Mouse (Mus musculus) embryo, embryonic 11 days (tissue): ENCODE results near the gene Fbln2.
"Not testable (repeated sequence)": the region's sequence is repeated elsewhere in the genome, so short reads cannot be mapped to it uniquely, and the experiment has no call there.

Experiments
- DNase-seq: peaks from one replicate; pipeline ENCODE4 v3.0.0-alpha.2; 2015

The Fbln2 gene

GRCm38 (mm10) chr6:91212155-91212554, at the start of gene Fbln2:
Gene Fbln2, plus strand, starts transcription at chr6:91212455.
- DNase-seq = not testable (repeated sequence)

DNA sequence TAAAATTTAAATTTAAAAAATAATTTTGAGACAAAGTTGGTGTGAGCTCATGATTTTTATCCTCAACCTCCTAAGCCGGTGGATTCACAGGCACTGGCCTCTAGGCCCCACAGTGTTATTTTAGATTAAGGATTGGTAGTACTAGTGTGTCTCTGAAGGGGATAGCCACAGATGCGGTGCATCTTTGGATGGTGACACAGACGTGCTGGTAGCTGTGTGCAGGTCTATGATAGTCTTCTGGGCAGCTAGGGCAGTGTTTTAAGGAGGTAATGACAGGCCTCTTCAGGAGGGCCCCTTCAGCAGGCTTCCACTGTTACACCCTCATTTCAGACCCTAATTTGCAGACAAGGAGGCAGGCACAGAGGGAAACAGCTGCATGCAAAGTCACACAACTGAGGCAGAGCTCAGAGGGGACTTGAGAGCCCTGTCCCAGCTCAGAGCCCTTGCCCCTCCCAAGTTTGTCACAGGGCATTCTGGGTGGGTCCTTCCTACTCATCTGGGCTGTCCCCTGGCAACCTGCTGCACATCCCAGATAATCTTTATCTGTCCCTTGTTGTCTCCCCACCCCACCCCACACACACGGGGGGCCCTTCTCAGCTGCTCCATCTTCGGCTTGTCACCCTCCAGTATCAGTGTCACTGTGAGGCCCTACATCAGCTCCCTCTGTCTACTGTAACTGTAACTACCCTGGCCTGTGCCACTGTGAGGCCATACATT, 48.9 kb upstream of the Fbln2 start:
- DNase-seq = no peak

DNA sequence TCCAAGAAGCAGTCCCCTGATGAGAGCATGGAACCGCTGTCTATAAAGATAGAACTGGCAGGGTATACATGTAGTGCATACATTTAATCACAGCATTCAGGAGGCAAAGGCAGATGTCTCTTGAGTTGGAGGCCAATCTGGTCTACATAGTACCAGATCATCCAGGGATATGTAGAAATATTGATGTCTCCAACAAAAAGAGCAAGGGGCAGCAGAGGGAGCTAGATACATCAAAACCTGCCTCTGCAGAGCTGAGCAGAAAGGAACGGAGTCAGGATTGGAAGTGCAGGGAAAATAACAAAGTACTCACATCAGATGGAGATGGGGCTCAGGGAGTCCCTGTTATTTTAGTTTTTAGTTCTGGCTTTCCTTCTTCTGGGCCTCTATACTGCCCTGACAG, 47.7 kb upstream of the Fbln2 start:
- DNase-seq = no peak

DNA sequence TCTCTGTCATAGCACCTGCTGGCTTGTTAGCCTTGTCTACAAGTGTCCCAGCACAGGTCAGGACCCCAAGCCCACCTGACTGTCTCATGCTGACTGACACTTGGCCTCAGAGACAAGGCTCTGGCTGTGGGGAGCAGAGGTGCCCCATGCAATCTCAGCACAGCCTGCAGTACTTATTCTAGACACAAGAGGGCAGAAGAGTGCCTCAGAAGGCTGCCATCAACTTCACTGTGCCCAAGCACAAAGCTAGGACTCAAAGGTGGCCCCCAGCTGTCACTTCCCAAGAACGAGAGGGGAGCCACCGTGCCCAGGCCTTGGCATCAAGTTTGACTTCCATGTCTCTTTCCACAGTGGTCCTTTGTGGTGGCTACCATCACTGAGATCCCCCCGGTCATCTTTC, 47.0 kb upstream of the Fbln2 start:
- DNase-seq = peak; percentile 77

DNA sequence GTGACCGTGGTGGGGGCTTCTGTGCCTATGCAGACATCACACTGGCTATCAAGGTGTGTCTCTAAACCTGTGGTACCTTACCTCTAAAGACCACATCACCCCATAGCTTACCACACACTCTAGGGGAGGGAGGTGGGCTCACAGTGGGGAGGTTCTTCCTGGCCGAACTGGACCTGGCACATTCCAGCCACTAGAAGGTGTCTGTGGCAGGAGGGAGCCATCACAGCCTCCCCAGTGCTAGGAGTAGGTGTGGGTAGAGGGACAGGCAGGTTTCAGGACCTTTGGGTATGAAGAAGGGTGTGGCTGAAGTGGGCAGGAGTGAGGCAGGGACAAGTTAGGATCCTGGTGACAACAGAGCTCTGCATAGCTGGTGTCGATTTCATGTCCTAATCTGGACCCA, 44.4 kb upstream of the Fbln2 start:
- no peak for DNase-seq

DNA sequence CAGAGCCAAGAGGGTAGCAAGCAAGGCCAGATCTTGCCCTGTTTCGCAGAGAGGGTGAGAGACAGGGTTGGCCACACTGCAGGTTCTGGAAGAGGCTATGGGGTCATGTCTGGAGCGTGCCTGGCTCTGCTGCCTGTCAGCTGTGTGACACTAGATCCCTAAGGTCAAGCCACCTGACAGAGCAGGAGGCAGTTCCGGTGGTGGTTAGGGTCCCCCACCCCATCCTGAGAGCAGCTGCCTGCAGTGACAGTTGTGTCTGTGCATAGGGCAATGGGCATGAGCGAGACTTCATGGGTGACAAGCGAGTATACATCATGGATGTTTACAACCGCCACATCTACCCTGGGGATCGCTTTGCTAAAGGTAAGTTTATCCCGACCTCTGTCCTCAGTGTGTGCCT, 43.1 kb upstream of the Fbln2 start:
- DNase-seq = no peak

DNA sequence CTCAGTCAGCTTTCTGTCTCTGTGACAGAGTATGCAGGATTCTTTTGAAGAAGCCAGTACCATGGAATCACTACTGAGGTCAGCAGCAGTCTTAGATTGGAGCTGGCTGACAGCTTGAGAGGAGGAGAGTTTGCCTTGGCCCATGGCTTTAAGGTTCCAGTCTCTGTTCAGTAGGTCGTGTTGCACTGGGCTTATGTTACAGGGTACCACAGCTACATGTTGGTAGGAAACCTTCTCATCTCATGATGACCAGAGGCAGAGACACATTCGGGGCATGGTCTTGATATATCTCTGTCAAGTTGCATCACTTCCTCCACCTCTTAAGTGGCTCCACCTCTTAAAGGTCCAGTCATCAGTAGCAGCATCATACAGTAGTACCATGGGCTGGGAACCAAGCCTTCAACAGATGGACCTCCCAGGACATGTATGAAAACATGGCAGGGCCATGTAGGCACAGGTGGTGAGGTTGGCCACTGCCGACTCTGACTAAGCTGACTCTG, 40.8 kb upstream of the Fbln2 start:
- no peak for DNase-seq

DNA sequence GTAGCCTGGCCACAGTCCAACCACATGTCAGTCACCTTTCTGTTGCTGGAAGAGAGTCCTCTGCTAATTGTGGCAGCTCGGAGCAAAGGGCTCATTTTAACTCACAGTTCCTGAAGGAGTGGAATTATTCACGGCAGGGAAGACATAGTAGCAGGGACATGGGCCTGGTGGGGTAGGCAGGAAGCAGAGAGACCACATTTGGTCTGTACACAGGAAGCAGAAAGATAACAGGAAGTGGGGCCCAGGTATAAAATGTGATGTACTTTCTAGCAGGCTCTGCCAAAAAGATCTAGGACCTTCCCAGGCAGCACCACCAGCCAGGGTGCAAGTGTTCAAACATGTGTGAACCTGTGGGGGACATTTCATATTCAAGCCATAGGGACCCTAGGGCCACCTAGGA, 39.9 kb upstream of the Fbln2 start:
- no peak for DNase-seq

- peak; percentile 76 for DNase-seq
Observed at GRCm38 (mm10) chr6:91173221-91173880, 38.9 kb upstream of the Fbln2 start.

DNA sequence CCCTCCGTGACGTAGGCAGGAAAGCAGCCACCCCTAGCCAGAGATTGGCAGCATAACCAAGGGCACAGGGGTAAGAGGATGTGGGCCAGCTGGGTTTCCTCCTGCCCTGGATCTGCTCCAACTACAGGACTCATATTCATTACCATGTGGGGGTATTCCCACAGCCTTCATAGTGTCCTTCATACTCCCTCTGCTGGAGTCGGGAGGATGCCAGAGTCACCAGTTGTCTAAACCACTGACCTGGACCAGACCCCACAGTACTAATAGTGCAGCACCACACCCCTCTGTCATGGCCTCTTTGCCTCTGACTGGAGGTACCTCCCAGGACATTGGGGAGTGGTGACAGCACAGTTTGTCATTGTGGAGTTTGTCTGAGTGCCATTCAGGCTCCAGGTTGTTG, 38.0 kb upstream of the Fbln2 start:
- DNase-seq = no peak

GRCm38 (mm10) chr6:91180767-91181171, 31.5 kb upstream of the Fbln2 start:
- peak; percentile 60 for DNase-seq

DNA sequence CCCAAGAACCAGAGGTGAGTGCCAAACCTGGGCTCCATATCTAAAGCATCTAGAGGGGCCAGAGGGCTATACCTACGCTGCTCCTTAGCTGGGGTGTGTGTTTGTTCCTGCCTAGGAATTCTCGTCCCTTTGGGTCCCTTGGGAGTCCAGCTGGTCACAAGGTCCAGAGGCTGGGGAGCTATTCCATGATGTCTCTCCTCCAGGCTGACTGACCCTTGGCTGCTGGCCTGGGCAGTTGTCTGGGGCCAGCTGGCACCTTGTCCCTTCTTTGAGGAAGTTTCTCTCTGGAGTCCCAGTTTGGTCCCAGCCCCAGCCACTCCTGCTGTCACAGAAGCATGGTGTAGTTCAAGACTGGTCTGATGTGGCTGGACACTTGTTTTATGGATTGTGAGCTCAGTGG, 30.9 kb upstream of the Fbln2 start:
- no peak for DNase-seq

DNA sequence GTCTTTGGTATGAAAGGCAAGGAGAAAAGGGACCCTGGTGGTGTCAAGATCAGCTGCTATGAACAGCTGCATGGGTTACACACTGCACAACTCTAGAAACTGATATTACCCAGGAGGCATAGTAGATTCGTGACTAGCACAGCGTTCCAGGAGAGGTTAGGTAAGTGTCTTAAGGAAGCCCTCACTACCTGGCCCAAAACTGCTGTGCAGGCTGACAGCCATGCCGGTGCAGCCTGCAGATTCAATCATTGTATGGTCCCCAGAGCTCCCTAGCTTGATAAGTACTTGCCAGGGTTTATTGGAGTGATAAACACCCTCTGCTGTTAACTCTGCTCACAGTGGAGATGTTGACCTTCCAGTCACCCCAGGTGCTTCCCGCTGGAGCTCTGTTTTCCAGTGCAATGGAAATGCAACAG, 30.2 kb upstream of the Fbln2 start:
- no peak for DNase-seq

DNA sequence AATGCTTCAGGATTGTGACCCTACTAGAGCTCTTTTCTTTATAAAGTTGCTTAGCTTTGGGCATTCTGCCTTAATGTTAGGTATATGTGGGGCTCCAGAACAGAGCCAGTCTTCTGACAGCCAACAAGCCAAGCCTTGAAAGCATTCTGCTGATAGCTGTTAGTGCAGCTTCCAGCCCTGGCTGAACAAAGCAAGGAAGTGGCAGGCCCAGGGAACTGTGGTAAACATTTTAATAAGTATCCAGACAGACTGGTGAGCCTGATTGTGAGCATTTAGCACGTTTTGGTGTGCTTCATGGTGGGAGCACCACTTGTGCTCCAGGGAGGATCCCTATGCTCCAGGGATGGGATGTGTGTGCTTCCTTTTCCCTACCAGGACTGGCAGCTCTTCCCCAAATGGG, 29.2 kb upstream of the Fbln2 start:
- DNase-seq = no peak

DNA sequence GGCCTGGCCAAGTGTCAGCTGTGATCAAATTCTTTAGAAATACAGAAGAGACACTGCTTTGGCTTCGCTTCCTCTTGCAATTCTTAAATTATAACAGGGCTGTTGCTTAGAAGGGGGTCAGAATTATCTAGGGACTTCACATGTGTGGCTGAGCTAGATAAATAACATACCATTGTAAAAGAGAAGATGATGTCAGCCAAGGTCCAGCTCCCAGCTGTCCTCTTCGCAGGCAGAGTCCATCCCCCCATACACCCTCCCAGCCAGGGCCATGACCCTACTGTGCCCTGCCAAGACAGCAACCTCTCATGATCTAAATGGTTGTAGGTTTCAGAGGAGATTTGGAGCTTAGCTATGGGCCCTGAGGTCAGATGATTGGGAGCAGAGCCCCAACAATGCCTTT, 28.3 kb upstream of the Fbln2 start:
- DNase-seq = no peak

GRCm38 (mm10) chr6:91184776-91185175, 27.5 kb upstream of the Fbln2 start:
- DNase-seq = no peak

GRCm38 (mm10) chr6:91185502-91185901, 26.8 kb upstream of the Fbln2 start:
- DNase-seq = no peak

DNA sequence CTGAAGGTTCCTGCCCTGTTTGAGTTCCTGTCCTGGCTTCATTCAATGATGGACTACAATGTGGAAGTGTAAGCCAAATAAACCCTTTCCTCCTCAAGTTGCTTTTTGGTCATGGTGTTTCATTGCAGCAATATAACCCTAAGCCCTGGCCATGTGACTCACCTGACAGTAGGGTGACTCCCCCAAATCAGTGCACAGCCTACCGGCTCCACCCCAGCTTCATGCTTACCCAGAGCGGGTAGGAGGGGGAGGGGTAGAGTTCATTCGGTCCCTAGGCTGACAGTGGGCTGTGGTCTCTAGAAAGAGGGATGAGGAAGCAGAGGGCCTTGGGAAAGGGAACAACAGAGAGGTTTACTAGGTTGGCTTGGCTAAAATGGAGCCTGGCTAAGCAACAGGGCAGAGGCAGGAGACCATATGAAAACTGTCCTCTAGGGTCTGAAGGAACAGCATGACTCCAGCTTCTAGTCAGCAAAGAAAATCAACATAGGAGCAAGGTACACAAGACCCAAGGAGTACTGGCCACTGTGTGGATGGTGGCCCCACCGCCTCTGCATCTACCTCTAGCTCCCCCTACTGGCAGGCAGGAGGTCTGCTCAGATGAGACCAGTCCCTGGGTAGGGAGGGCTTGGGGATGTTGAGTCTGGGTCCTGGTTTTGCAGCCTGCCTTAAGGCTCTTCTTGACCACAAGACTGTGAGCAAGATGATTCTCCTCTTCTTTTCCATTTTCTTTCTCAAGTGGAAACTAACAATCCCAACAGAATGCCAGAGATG, 25.9 kb upstream of the Fbln2 start:
- DNase-seq = no peak

DNA sequence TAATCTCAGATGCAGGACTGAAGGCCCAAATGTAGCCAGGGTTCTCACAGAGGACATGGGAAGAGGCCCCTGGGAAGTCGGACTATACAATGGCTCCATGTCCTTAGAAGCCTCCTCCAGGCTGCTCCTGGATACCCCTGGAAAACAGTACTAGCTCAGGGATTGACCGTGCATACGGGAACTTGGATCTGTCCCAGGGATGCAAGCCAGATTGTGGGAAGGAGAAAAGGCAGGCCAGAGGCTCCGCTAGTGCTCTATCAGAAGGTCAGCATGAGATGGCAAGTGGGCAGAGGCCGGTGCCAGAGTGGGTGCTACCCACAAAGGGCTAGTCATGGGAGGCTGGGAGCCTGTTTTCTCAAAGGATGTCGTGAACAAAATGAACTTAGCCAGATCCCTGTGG, 25.3 kb upstream of the Fbln2 start:
- no peak for DNase-seq

- DNase-seq = no peak
Observed at GRCm38 (mm10) chr6:91187871-91188270, 24.4 kb upstream of the Fbln2 start.

- no peak for DNase-seq
Observed at GRCm38 (mm10) chr6:91189971-91190370, 22.3 kb upstream of the Fbln2 start.

DNA sequence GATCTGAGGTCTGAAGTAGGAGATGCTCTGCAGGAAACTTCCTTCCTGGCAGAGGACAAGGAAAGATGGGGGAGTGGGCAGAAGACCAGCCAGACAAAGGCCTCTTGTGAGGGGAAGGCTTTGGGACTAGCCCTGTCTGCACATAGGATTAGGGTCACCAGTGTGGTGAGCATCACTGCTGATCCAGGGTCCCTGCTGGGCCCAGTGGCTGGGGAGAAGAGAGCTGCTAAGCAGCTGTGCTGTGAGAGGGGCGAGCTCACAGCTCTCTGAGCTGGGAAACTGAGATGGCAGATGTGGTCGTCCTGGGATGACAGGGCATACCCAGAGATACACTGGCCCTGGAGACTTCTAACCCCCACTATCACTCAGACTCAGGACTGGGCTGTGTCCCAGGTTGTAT, 20.8 kb upstream of the Fbln2 start:
- DNase-seq = no peak

DNA sequence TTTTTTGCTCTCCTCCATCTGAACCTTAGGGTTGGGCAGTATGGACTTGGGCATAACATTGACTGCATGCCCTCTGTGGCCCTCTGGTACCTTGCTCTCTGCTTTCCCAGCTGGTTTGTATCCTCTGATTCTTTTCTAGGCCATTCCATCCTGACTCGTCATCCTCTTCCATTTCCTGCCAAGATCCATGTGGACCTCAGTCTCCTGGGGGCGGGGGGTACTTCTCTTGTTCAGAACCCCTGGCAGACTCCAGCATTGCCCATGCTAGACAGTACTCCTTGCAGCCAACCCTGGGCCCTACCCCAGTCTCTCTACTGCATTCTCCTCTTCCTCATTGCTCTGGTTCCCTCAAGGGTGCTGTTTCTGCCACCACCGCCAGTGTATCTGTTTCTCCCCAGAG, 19.8 kb upstream of the Fbln2 start:
- no peak for DNase-seq
